Mouse (Mus musculus) liver, embryonic 16.5 days (tissue): ENCODE results near the gene Gm21905. TPM values are rescaled to one million over a fixed set of nuclear protein-coding genes. Genes with fewer than 3 reads are reported as not detected.

Experiments
- ATAC-seq: fragments of 200-750 bp; cut with Nextera tagmentation; 2 replicates; pipeline ENCODE4 v1.8.0; 2017; ENCODE audit warnings: low read depth, mild to moderate bottlenecking, moderate number of reproducible peaks, moderate library complexity
- H3K27ac ChIP-seq: fragments of 300-500 bp; sonication (generic); 2 replicates; pipeline ENCODE4 v1.5.1; 2014; ENCODE audit warnings: mild to moderate bottlenecking, low read length
- H3K27me3 ChIP-seq: fragments of 300-500 bp; sonication (generic); 2 replicates; pipeline ENCODE4 v1.6.1; 2014; ENCODE audit warnings: low read depth, low read length, mixed read lengths; ENCODE audit not compliant: control insufficient read depth, insufficient read depth
- H3K36me3 ChIP-seq: fragments of 300-500 bp; sonication (generic); 2 replicates; pipeline ENCODE4 v1.6.1; 2014; ENCODE audit warnings: mild to moderate bottlenecking; ENCODE audit not compliant: control insufficient read depth, insufficient read depth
- H3K4me1 ChIP-seq: fragments of 300-500 bp; sonication (generic); 2 replicates; pipeline ENCODE4 v1.6.1; 2014; ENCODE audit warnings: low read depth, low read length, mixed read lengths; ENCODE audit not compliant: control insufficient read depth
- H3K4me2 ChIP-seq: fragments of 300-500 bp; sonication (generic); 2 replicates; pipeline ENCODE4 v1.6.1; 2014; ENCODE audit warnings: low read depth, low read length, mixed read lengths
- H3K4me3 ChIP-seq: fragments of 300-500 bp; sonication (generic); 2 replicates; pipeline ENCODE4 v1.5.1; 2014; ENCODE audit warnings: low read depth, mild to moderate bottlenecking, low read length
- H3K9ac ChIP-seq: fragments of 300-500 bp; sonication (generic); 2 replicates; pipeline ENCODE4 v1.6.1; 2014; ENCODE audit warnings: low read depth, low read length
- H3K9me3 ChIP-seq: fragments of 300-500 bp; sonication (generic); replicated peaks from 2 replicates; pipeline ENCODE4 v1.6.1; 2016; ENCODE audit warnings: low read length; ENCODE audit not compliant: control insufficient read depth
- WGBS: fragments of 180-500 bp; shearing (Covaris S2); extraction: QIAGEN DNeasy Blood & Tissue Kit; methylation state at CpG from one replicate; pipeline ENCODE4 v1.1.7; 2014; ENCODE audit not compliant: insufficient replicate concordance; 5-methylcytosine and 5-hydroxymethylcytosine counted together
- polyA plus RNA-seq: library from polyadenylated mRNA; unstranded; fragments of >200 nt; fragmentation: Nextera tagmentation; extraction: Ambion mirVana; gene quantifications from 2 replicates; pipeline ENCODE4 v1.2.1, GENCODE M21; 2015

Gene Gm21905
- polyA plus RNA-seq, result not detected in 2 replicates

- no peak for ATAC-seq
- 54% methylated on average over 5 of the region's 5 CpGs for WGBS
- Histone ChIP-seq H3K36me3 (no peaks in the 10 kb centered on the region), H3K9me3 (no peaks in the 10 kb centered on the region), H3K27ac (no peak within 1 kb of the TSS), H3K4me1 (no peaks in the 10 kb centered on the region), H3K27me3 (no peaks in the 10 kb centered on the region), H3K9ac (no peak within 1 kb of the TSS), H3K4me3 (no peak within 1 kb of the TSS), H3K4me2 (no peak within 1 kb of the TSS)
These were observed at the start of gene Gm21905 for GRCm38 (mm10) chr5:67946321-67946720. Gene Gm21905 (minus strand): TSS chr5:67946421.

GRCm38 (mm10) chr5:67990426-67990825, 44.2 kb upstream of the Gm21905 start:
- Histone ChIP-seq H3K4me1 (no peaks in the 10 kb centered on the region), H3K4me2 (no peak overlapping the region), H3K36me3 (no peaks in the 10 kb centered on the region), H3K4me3 (no peak overlapping the region), H3K9me3 (no peaks in the 10 kb centered on the region), H3K27me3 (0 out of 2 replicates have a peak, but pooled peaks cover 3% of the 10 kb centered on the region), H3K27ac (no peak overlapping the region), H3K9ac (no peak overlapping the region)
- no peak for ATAC-seq

- no peak overlapping the region for H3K9ac ChIP-seq
- no peak overlapping the region for H3K27ac ChIP-seq
- no peaks in the 10 kb centered on the region for H3K36me3 ChIP-seq
- 39% methylated on average over 3 of the region's 3 CpGs for WGBS
- no peak for ATAC-seq
- no peaks in the 10 kb centered on the region for H3K9me3 ChIP-seq
- no peaks in the 10 kb centered on the region for H3K4me1 ChIP-seq
- no peaks in the 10 kb centered on the region for H3K27me3 ChIP-seq
- no peak overlapping the region for H3K4me2 ChIP-seq
- H3K4me3 ChIP-seq, result no peak overlapping the region
These were observed 35.8 kb upstream of the Gm21905 start for GRCm38 (mm10) chr5:67981946-67982526.

- H3K4me3 ChIP-seq, result no peak overlapping the region
- WGBS, result 63% methylated on average over 7 of the region's 7 CpGs
- no peak for ATAC-seq
These were observed 23.3 kb upstream of the Gm21905 start for GRCm38 (mm10) chr5:67969536-67969935.

GRCm38 (mm10) chr5:67961708-67962629, 15.7 kb upstream of the Gm21905 start:
- Histone ChIP-seq H3K4me1 (no peaks in the 10 kb centered on the region), H3K36me3 (no peaks in the 10 kb centered on the region), H3K4me3 (no peak overlapping the region), H3K9me3 (no peaks in the 10 kb centered on the region), H3K4me2 (no peak overlapping the region), H3K27me3 (no peaks in the 10 kb centered on the region), H3K27ac (no peak overlapping the region), H3K9ac (no peak overlapping the region)
- 57% methylated on average over 7 of the region's 7 CpGs for WGBS
- ATAC-seq, result no peak

More at GRCm38 (mm10) chr5:67969536-67969935, 23.3 kb upstream of the Gm21905 start:
- no peak overlapping the region for H3K4me2 ChIP-seq
- H3K27me3 ChIP-seq, result no peaks in the 10 kb centered on the region
- no peaks in the 10 kb centered on the region for H3K4me1 ChIP-seq
- H3K9ac ChIP-seq, result no peak overlapping the region
- no peak overlapping the region for H3K27ac ChIP-seq
- H3K36me3 ChIP-seq, result no peaks in the 10 kb centered on the region
- H3K9me3 ChIP-seq, result no peaks in the 10 kb centered on the region

GRCm38 (mm10) chr5:67955486-67955885, 9.3 kb upstream of the Gm21905 start:
- no peak overlapping the region for H3K9ac ChIP-seq
- no peaks in the 10 kb centered on the region for H3K9me3 ChIP-seq
- ATAC-seq, result no peak
- H3K36me3 ChIP-seq, result no peaks in the 10 kb centered on the region
- no peaks in the 10 kb centered on the region for H3K27me3 ChIP-seq
- 56% methylated on average over 7 of the region's 7 CpGs for WGBS
- no peak overlapping the region for H3K4me3 ChIP-seq
- no peaks in the 10 kb centered on the region for H3K4me1 ChIP-seq
- no peak overlapping the region for H3K4me2 ChIP-seq
- H3K27ac ChIP-seq, result no peak overlapping the region

- Histone ChIP-seq H3K4me3 (no peak overlapping the region), H3K27ac (no peak overlapping the region), H3K36me3 (no peaks in the 10 kb centered on the region), H3K4me1 (no peaks in the 10 kb centered on the region), H3K9ac (no peak overlapping the region), H3K4me2 (no peak overlapping the region), H3K9me3 (no peaks in the 10 kb centered on the region), H3K27me3 (no peaks in the 10 kb centered on the region)
- WGBS, result 56% methylated on average over 4 of the region's 4 CpGs
- no peak for ATAC-seq
These were observed 7.9 kb upstream of the Gm21905 start for GRCm38 (mm10) chr5:67954097-67954496.

GRCm38 (mm10) chr5:67948074-67948473, 1.9 kb upstream of the Gm21905 start:
- Histone ChIP-seq H3K27me3 (no peaks in the 10 kb centered on the region), H3K36me3 (no peaks in the 10 kb centered on the region), H3K4me3 (no peak overlapping the region), H3K4me1 (no peaks in the 10 kb centered on the region), H3K4me2 (no peak overlapping the region), H3K27ac (no peak overlapping the region), H3K9me3 (no peaks in the 10 kb centered on the region), H3K9ac (no peak overlapping the region)
- WGBS, result 67% methylated on average over 5 of the region's 5 CpGs
- ATAC-seq, result no peak

GRCm38 (mm10) chr5:67947006-67947405, 785 bp upstream of the Gm21905 start:
- no peaks in the 10 kb centered on the region for H3K36me3 ChIP-seq
- H3K4me3 ChIP-seq, result no peak overlapping the region
- ATAC-seq, result no peak
- H3K4me1 ChIP-seq, result no peaks in the 10 kb centered on the region
- H3K9ac ChIP-seq, result no peak overlapping the region
- H3K27ac ChIP-seq, result no peak overlapping the region
- H3K9me3 ChIP-seq, result no peaks in the 10 kb centered on the region
- H3K4me2 ChIP-seq, result no peak overlapping the region
- no peaks in the 10 kb centered on the region for H3K27me3 ChIP-seq
